Mouse (Mus musculus): ENCODE data around the gene Atg101. TPM values are rescaled to one million over a fixed set of nuclear protein-coding genes. Genes with fewer than 3 reads are reported as not detected.

Atg101 gene
- 50.2 and 58.3 TPM in 2 replicates for polyA plus RNA-seq (2012; rRNA removed)

GRCm38 (mm10) chr15:101283911-101284750 is at the start of gene Atg101:
Gene Atg101, plus strand, starts transcription at chr15:101284272.
- peak; percentile 83 to 93 for DNase-seq (ENCODE audit: extremely low spot score in 1 of 2, low spot score in 1 of 2)

- no peak for DNase-seq (ENCODE audit: extremely low spot score in 1 of 2, low spot score in 1 of 2)
These were observed 49.3 kb upstream of the Atg101 start for GRCm38 (mm10) chr15:101234611-101235341.

GRCm38 (mm10) chr15:101235342-101235698 is 48.8 kb upstream of the Atg101 start:
- DNase-seq (ENCODE audit: extremely low spot score in 1 of 2, low spot score in 1 of 2), result no peak

- peak; percentile 73 to 83 for DNase-seq (ENCODE audit: extremely low spot score in 1 of 2, low spot score in 1 of 2)
These were observed 48.2 kb upstream of the Atg101 start for GRCm38 (mm10) chr15:101235728-101236327.

- DNase-seq (ENCODE audit: extremely low spot score in 1 of 2, low spot score in 1 of 2), result no peak
These were observed 47.2 kb upstream of the Atg101 start for GRCm38 (mm10) chr15:101236878-101237277.

- peak; percentile 76 to 88 for DNase-seq (ENCODE audit: extremely low spot score in 1 of 2, low spot score in 1 of 2)
These were observed 45.1 kb upstream of the Atg101 start for GRCm38 (mm10) chr15:101238885-101239511.

- DNase-seq (ENCODE audit: extremely low spot score in 1 of 2, low spot score in 1 of 2), result no peak
These were observed 44.3 kb upstream of the Atg101 start for GRCm38 (mm10) chr15:101239821-101240220.

- DNase-seq (ENCODE audit: extremely low spot score in 1 of 2, low spot score in 1 of 2), result peak; percentile 90 to 99
These were observed 43.3 kb upstream of the Atg101 start for GRCm38 (mm10) chr15:101240799-101241204.

- no peak for DNase-seq (ENCODE audit: extremely low spot score in 1 of 2, low spot score in 1 of 2)
These were observed 42.8 kb upstream of the Atg101 start for GRCm38 (mm10) chr15:101241236-101241635.

GRCm38 (mm10) chr15:101241853-101242252 is 42.2 kb upstream of the Atg101 start:
- DNase-seq (ENCODE audit: extremely low spot score in 1 of 2, low spot score in 1 of 2), result no peak

- no peak for DNase-seq (ENCODE audit: extremely low spot score in 1 of 2, low spot score in 1 of 2)
These were observed 41.4 kb upstream of the Atg101 start for GRCm38 (mm10) chr15:101242645-101243044.

GRCm38 (mm10) chr15:101244012-101244411 is 40.1 kb upstream of the Atg101 start:
- no peak for DNase-seq (ENCODE audit: extremely low spot score in 1 of 2, low spot score in 1 of 2)

- peak; percentile 94 to 97 for DNase-seq (ENCODE audit: extremely low spot score in 1 of 2, low spot score in 1 of 2)
These were observed 37.6 kb upstream of the Atg101 start for GRCm38 (mm10) chr15:101246231-101247154.

GRCm38 (mm10) chr15:101247155-101247498 is 36.9 kb upstream of the Atg101 start:
- DNase-seq (ENCODE audit: extremely low spot score in 1 of 2, low spot score in 1 of 2), result no peak

- DNase-seq (ENCODE audit: extremely low spot score in 1 of 2, low spot score in 1 of 2), result no peak
These were observed 35.9 kb upstream of the Atg101 start for GRCm38 (mm10) chr15:101248029-101248710.

- no peak for DNase-seq (ENCODE audit: extremely low spot score in 1 of 2, low spot score in 1 of 2)
These were observed 33.8 kb upstream of the Atg101 start for GRCm38 (mm10) chr15:101250220-101250800.

GRCm38 (mm10) chr15:101251930-101252329 is 32.1 kb upstream of the Atg101 start:
- no peak for DNase-seq (ENCODE audit: extremely low spot score in 1 of 2, low spot score in 1 of 2)

GRCm38 (mm10) chr15:101252614-101253013 is 31.5 kb upstream of the Atg101 start:
- no peak for DNase-seq (ENCODE audit: extremely low spot score in 1 of 2, low spot score in 1 of 2)

- no peak for DNase-seq (ENCODE audit: extremely low spot score in 1 of 2, low spot score in 1 of 2)
These were observed 30.5 kb upstream of the Atg101 start for GRCm38 (mm10) chr15:101253563-101253885.
